ENCODE assay signal across 14 mouse cellular contexts in the genomic region with DNA sequence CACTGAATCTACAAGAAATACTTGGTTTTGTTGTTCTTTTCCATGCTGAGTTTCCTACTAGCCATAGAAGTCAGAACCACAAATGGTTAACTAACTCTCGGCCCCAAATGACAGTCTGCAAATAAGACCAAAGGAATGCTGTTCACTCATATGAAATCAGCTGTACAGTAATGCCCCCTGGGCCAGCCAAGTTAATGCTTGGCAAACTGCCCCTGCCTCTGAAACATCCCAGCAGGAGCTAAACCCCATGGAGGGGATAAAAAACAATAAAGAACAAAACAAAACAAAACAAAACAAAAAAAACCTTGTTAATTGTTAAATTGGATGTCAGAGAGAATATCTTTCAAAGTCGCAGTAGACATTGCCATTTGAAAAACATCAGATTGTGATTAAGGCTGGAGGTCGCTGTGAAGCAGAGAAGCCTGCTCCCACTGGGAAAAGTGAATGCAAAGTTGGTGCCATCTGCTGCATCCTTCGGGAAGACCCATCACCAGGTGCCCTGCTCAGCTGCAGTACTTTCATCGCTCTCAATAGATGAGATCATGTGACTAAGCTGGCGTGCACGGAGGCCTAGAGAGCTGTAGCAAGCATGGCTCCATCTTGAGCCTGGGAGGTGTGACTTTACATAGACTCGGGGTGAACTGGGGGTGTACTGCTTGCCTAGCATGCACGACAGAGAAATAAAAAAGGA. TPM values are rescaled to one million over a fixed set of nuclear protein-coding genes. Genes with fewer than 3 reads are reported as not detected.
DNase-seq lines count a peak whose midpoint lies in the region; ATAC-seq and TF ChIP-seq lines count a peak whose summit lies in the region.
"Had no signal": no experiment of that assay in that cellular context is flagged by ENCODE, and none has a peak within 500 bp of the region (broad histone marks: within the 10 kb centered on the region; RNA-seq: fewer than 3 reads in every experiment).

No protein-coding gene starts in this region.

- peak; percentile 53; the same call in 1 of the 2 replicates for ATAC-seq in midbrain, embryonic 14.5 days (ENCODE audit: low FRiP score, low TSS enrichment)
- no peak for ATAC-seq in midbrain, embryonic 15.5 days (replicated peaks)
- ATAC-seq in midbrain, postnatal 0 days (ENCODE audit: low FRiP score), result peak; percentile 63; the same call in 1 of the 2 replicates
- no peak for ATAC-seq in CD4-positive, CD25-positive, alpha-beta regulatory T cell, adult 4 months
- ATAC-seq: intestine, postnatal 0 days had no signal

- H3K4me1 ChIP-seq in heart, adult 2 months (ENCODE audit: control insufficient read depth, insufficient read depth, low read length), result no peaks in the 10 kb centered on the region
- peaks cover 38% of the 10 kb centered on the region for H3K4me1 ChIP-seq in midbrain, embryonic 14.5 days (ENCODE audit: control insufficient read depth, insufficient read depth, low read length)
- peaks cover 26% of the 10 kb centered on the region for H3K4me1 ChIP-seq in midbrain, embryonic 15.5 days
- peaks cover 16% of the 10 kb centered on the region for H3K4me1 ChIP-seq in midbrain, postnatal 0 days (ENCODE audit: insufficient read depth, low read length)

- WGBS in heart, adult 2 months, result 56% methylated on average over 9 of the region's 9 CpGs
- WGBS in midbrain, embryonic 14.5 days, result 25% methylated on average over 9 of the region's 9 CpGs
- whole genome bisulfite sequencing in midbrain, embryonic 15.5 days, result 28% methylated on average over 9 of the region's 9 CpGs
- 19% methylated on average over 9 of the region's 9 CpGs for WGBS in midbrain, postnatal 0 days

- no peak for TF ChIP-seq POLR2A in heart, adult 2 months (IDR thresholded peaks at IDR 0.05; ENCODE audit: insufficient read depth, low read depth, low read length)

- H3K27ac ChIP-seq in heart, adult 2 months, result no peak overlapping the region
- no peak overlapping the region for H3K27ac ChIP-seq in midbrain, embryonic 14.5 days (replicated peaks; ENCODE audit: low read depth, low read length)
- H3K27ac ChIP-seq in midbrain, embryonic 15.5 days, result no peak overlapping the region; the same call in 1 of the 2 replicates
- no peak overlapping the region for H3K27ac ChIP-seq in layer of hippocampus, adult 2 months
- 0 out of 2 replicates have a peak overlapping the region, but pooled peaks have one; percentile 12 for H3K27ac ChIP-seq in midbrain, postnatal 0 days (ENCODE audit: low read depth, low read length)
- H3K27ac ChIP-seq: limb, embryonic 13.5 days had no signal

- H3K36me3 ChIP-seq in heart, adult 2 months (ENCODE audit: control insufficient read depth, insufficient read depth, low read length), result no peaks in the 10 kb centered on the region
- H3K36me3 ChIP-seq in midbrain, embryonic 14.5 days (ENCODE audit: control insufficient read depth, insufficient read depth, low read length), result no peaks in the 10 kb centered on the region
- no peaks in the 10 kb centered on the region for H3K36me3 ChIP-seq in midbrain, embryonic 15.5 days (replicated peaks)
- H3K36me3 ChIP-seq in midbrain, postnatal 0 days (ENCODE audit: insufficient read depth, low read length), result no peaks in the 10 kb centered on the region
- H3K36me3 ChIP-seq: limb, embryonic 13.5 days had no signal

- TF ChIP-seq CTCF in heart, adult 2 months (IDR thresholded peaks at IDR 0.05), result no peak
- peak; percentile 24 for TF ChIP-seq CTCF in layer of hippocampus, adult 2 months (conservative IDR thresholded peaks at IDR 0.05)
- peak; percentile 56 for TF ChIP-seq CTCF in midbrain, postnatal 0 days (IDR thresholded peaks at IDR 0.05)

- H3K4me3 ChIP-seq in heart, adult 2 months, result no peak overlapping the region
- H3K4me3 ChIP-seq in midbrain, embryonic 14.5 days (replicated peaks; ENCODE audit: low read depth, low read length), result no peak overlapping the region
- no peak overlapping the region for H3K4me3 ChIP-seq in midbrain, embryonic 15.5 days
- no peak overlapping the region for H3K4me3 ChIP-seq in layer of hippocampus, adult 2 months
- no peak overlapping the region for H3K4me3 ChIP-seq in midbrain, postnatal 0 days (ENCODE audit: low read depth, low read length)
- H3K4me3 ChIP-seq: limb, embryonic 13.5 days had no signal

- no peaks in the 10 kb centered on the region for H3K27me3 ChIP-seq in heart, adult 2 months (ENCODE audit: control insufficient read depth, insufficient read depth, low read length)
- H3K27me3 ChIP-seq in midbrain, embryonic 14.5 days (ENCODE audit: control insufficient read depth, insufficient read depth, low read length), result no peaks in the 10 kb centered on the region
- H3K27me3 ChIP-seq in midbrain, embryonic 15.5 days (replicated peaks), result no peaks in the 10 kb centered on the region
- H3K27me3 ChIP-seq in midbrain, postnatal 0 days (ENCODE audit: insufficient read depth, low read length), result no peaks in the 10 kb centered on the region
- H3K27me3 ChIP-seq: limb, embryonic 13.5 days had no signal

- no peak overlapping the region for H3K4me2 ChIP-seq in midbrain, embryonic 14.5 days (ENCODE audit: low read length)
- H3K4me2 ChIP-seq in midbrain, embryonic 15.5 days, result no peak overlapping the region
- no peak overlapping the region for H3K4me2 ChIP-seq in midbrain, postnatal 0 days (ENCODE audit: low read depth, low read length, poor library complexity, severe bottlenecking)
- H3K4me2 ChIP-seq: limb, embryonic 13.5 days had no signal

- H3K9ac ChIP-seq in heart, adult 2 months (ENCODE audit: low read depth, low read length), result no peak overlapping the region
- H3K9ac ChIP-seq in midbrain, embryonic 14.5 days (replicated peaks; ENCODE audit: low read length), result no peak overlapping the region
- H3K9ac ChIP-seq in midbrain, embryonic 15.5 days, result no peak overlapping the region
- no peak overlapping the region for H3K9ac ChIP-seq in midbrain, postnatal 0 days (replicated peaks; ENCODE audit: low read length, poor library complexity, severe bottlenecking)
- H3K9ac ChIP-seq: limb, embryonic 13.5 days had no signal

- intact Hi-C loops in heart, adult 2 months (cut with DNase I), result no loop called here

- no peaks in the 10 kb centered on the region for H3K79me2 ChIP-seq in heart, adult 2 months (replicated peaks; ENCODE audit: control insufficient read depth, insufficient read depth, low read length)

- no peaks in the 10 kb centered on the region for H3K9me3 ChIP-seq in midbrain, embryonic 14.5 days (ENCODE audit: control insufficient read depth, low read length)
- H3K9me3 ChIP-seq in midbrain, embryonic 15.5 days, result no peaks in the 10 kb centered on the region
- no peaks in the 10 kb centered on the region for H3K9me3 ChIP-seq in midbrain, postnatal 0 days (ENCODE audit: low read length)
- H3K9me3 ChIP-seq: limb, embryonic 13.5 days had no signal

- TF ChIP-seq EP300 in heart, adult 2 months (IDR thresholded peaks at IDR 0.05; ENCODE audit: insufficient read depth, low read depth, low read length), result no peak

- peak; percentile 54 for DNase-seq in heart, adult 11 months
- no peak for DNase-seq in heart, adult 2 months
- peak; percentile 74 for DNase-seq in midbrain, embryonic 14.5 days
- peak in 1 of 2 experiments; percentile 3 for DNase-seq in layer of hippocampus, adult 2 months (ENCODE audit: low spot score in 2 of 2)
- DNase-seq in midbrain, postnatal 0 days (ENCODE audit: low spot score), result peak; percentile 77
- no peak for DNase-seq in thymus, postnatal 4 days
- DNase-seq: cerebellum, adult 11-12 months; right cerebral cortex, postnatal 25 days had no signal

RNA-seq across cellular contexts. Expression of a gene that starts 49.7 kb away (rescaled TPM):
- not detected for total RNA-seq in heart, adult 2 months (2021)
- polyA plus RNA-seq in heart, adult 2 months (2012; rRNA removed), result not detected in 2 replicates
- 0.42 and 0.69 TPM in 2 replicates for polyA plus RNA-seq in midbrain, embryonic 14.5 days (2014; fragmentation: Nextera tagmentation; extraction: Ambion mirVana)
- polyA plus RNA-seq in midbrain, embryonic 15.5 days (2015; fragmentation: Nextera tagmentation; extraction: Ambion mirVana), result 0.66 and 1.4 TPM in 2 replicates
- not detected for total RNA-seq in layer of hippocampus, adult 2 months (2021)
- total RNA-seq in midbrain, postnatal 0 days (2014; rRNA removed), result not detected in 2 replicates
- 0.36 and 0.63 TPM in 2 replicates for polyA plus RNA-seq in midbrain, postnatal 0 days (2015; fragmentation: Nextera tagmentation; extraction: Ambion mirVana)
- polyA plus RNA-seq in CD4-positive, CD25-positive, alpha-beta regulatory T cell, adult 4 months (2017; shearing (Covaris generic)), result not detected
- total RNA-seq: heart, adult 8-10 months had no signal
- polyA plus RNA-seq: intestine, postnatal 0 days; limb, embryonic 13.5 days; thymus, postnatal 0 days had no signal

Comparison
In these comparisons a context has a peak if more than half of its experiments do, and no peak if none do; other contexts are left out.
1. DNase-seq: peak in heart, adult 11 months (single experiment), midbrain, embryonic 14.5 days (single experiment) and midbrain, postnatal 0 days (single experiment); none in heart, adult 2 months (0 of 2) and thymus, postnatal 4 days (single experiment).
2. ATAC-seq: peak in midbrain, embryonic 14.5 days (single experiment) and midbrain, postnatal 0 days (single experiment); none in midbrain, embryonic 15.5 days (single experiment) and CD4-positive, CD25-positive, alpha-beta regulatory T cell, adult 4 months (single experiment).